Mouse (Mus musculus) thymus, adult 2 months (tissue): ENCODE measurements around the gene Mmp2.

Experiments used
- CTCF ChIP-seq: fragments of 200-500 bp; IDR thresholded peaks from 2 replicates; pipeline ENCODE4 v1.5.1; 2012; ENCODE audit warnings: mild to moderate bottlenecking, control low read depth, low read length, moderate library complexity, borderline replicate concordance; ENCODE audit not compliant: control insufficient read depth, poor library complexity, insufficient read depth; ENCODE audit errors: extremely low read depth
- POLR2A ChIP-seq: fragments of 200-500 bp; IDR thresholded peaks from 2 replicates; pipeline ENCODE4 v1.6.1; 2012; ENCODE audit warnings: mild to moderate bottlenecking, low read length, control low read depth, moderate library complexity; ENCODE audit not compliant: control insufficient read depth, poor library complexity, insufficient read depth; ENCODE audit errors: extremely low read depth

- no peak for TF ChIP-seq CTCF
- no peak for TF ChIP-seq POLR2A
Measured at GRCm38 (mm10) chr8:92896611-92897010, 69.5 kb downstream of the Mmp2 start.
